Mouse (Mus musculus): ENCODE data around the gene Hdc. TPM values are rescaled to one million over a fixed set of nuclear protein-coding genes. Genes with fewer than 3 reads are reported as not detected.

Gene Hdc
- total RNA-seq, 2 experiments from 2014 or later = 14.8 to 24.3 TPM

- no peak for ATAC-seq (replicated peaks; ENCODE audit: low FRiP score, poor library complexity, severe bottlenecking)
These were observed 55.5 kb downstream of the Hdc start for GRCm38 (mm10) chr2:126563411-126564105.

DNA sequence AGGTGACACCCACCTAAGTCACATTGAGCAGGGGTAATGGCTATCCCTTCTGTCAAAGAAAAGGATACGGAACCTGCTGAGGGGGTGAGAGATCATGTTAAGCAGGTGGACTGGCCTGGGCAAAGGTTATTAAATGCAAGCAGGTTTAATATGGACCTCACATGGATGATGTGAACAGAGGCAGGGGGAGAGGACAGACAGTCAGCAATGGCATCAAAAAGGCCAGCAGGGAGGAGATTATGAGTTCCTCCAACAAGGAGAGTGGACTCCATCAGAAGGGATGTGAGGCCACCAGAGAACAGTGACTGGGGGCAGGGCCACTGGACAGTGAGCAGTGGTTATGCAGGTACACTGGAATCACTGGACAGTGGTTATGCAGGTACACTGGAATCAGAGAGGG is 59.0 kb downstream of the Hdc start:
- ATAC-seq (replicated peaks; ENCODE audit: low FRiP score, poor library complexity, severe bottlenecking) = no peak

DNA sequence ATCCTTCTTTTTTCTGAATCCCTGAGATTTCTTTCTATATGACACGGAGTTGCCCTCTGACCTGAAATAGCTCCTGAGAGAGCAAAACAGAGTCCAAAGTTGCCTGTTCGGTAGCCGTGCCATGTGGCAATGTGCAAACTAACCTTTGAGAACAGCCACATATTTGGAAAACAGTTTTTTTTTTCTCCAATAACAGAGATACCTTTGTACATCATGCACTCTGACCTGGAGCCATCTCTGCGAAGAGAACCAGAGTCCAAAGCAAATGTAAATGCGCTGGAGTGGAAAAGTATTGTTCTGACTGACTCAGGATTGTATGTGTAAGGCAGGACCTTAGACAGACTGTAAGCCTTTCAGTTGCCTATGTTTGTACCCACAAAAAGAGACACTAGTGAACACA is 63.6 kb downstream of the Hdc start:
- no peak for ATAC-seq (replicated peaks; ENCODE audit: low FRiP score, poor library complexity, severe bottlenecking)

GRCm38 (mm10) chr2:126553291-126553639 is 65.8 kb downstream of the Hdc start:
- ATAC-seq (replicated peaks; ENCODE audit: low FRiP score, poor library complexity, severe bottlenecking) = no peak

DNA sequence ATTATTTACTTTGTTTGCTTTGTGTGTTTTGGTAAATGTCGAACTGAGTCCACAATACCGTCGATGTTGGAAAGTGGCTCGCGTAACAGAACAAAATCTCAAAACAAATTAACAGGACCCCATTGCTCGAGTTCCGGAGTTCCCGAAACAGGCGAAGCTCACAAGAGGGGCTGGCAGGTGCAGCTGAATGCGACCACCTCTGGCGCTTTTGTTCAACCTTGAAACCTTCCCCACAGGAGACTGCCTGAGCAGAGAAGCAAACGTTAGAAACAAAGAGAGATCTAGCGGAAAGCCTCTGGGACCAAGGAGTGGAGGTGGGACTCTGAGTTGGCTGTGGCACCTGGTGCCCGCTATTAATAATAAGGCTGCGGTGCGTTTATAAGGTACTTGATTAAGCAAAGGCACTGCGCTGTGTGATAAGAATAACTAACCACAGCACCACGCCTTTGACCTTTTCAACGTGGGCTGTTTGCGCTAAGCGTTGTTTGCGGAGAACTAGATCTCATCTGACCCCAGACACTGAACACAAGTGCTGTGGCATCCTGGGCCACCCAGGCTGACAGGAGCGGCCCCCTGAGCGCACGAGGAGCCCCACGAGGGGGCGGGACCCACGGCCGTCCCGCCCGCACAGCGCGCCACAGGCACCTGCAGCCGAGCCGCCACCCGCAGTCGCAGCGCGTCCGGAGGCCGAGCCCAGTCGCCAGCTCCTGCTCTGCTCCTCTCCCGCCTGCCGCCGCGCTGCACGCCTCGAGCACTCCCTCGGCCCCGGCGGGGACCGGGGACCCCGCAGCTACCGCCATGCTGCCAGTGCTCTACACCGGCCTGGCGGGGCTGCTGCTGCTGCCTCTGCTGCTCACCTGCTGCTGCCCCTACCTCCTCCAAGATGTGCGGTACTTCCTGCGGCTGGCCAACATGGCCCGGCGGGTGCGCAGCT is 66.5 kb downstream of the Hdc start, which contains the start of gene Slc27a2:
Gene Slc27a2 (plus strand): TSS at position 51 of the 934 bp plus-strand sequence.
- no peak for ATAC-seq (replicated peaks; ENCODE audit: low FRiP score, poor library complexity, severe bottlenecking)

DNA sequence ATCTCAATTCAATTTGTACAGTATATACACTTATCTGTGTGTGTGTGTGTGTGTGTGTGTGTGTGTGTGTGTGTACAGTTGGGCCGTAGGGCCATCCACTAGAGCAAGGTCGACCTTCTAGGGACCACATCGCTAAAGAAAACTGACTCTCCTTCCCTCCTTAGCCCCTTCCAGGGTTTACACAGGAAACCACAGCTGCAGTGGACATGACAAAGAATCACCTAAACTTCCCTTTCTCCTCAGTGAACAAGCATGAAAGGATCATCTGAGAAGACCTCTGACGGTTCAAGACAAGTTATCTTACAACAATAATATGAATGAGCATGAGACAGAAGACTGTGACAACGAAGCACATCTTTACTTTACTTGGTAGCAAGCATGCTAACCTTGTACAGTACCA is 67.2 kb downstream of the Hdc start:
- ATAC-seq (replicated peaks; ENCODE audit: low FRiP score, poor library complexity, severe bottlenecking) = no peak

- no peak for ATAC-seq (replicated peaks; ENCODE audit: low FRiP score, poor library complexity, severe bottlenecking)
These were observed 67.7 kb downstream of the Hdc start for GRCm38 (mm10) chr2:126551244-126551890.

DNA sequence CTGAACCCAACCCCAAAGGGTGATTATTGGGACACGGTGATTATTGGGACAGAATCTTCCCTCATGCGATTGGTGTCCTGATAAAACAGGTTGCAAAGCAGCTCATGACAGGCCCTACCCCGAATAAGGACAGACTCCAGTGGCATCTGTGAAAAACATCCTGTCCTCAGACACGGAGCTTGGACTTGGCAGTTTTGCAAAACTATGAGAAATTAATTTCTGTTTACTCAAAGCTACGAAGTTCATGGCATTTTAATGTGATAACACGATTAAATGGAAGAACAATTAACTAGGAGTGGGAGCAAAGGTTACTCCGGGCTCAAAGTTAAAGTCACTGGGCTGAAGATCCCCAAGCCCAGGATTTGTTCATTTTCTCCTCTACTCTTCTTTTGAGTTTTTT is 69.4 kb downstream of the Hdc start:
- ATAC-seq (replicated peaks; ENCODE audit: low FRiP score, poor library complexity, severe bottlenecking) = no peak

DNA sequence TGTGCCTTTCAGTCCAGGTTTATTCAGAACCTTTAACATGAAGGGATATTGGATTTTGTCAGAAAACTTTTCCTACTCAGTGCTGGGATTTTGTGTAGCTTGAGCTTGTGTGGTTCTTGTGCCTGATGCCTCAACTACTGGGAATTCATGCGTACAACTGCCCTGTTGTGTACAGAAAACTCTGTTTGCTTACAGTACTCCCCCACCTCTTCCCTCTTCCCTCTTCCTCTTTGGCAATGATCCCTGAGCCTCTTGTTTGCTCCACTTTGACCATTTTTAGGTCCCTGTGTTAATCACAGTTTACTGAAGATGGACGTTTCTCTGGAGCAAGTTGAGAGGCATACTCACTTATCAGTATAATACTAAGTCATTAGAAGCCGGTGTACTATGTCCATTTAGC is 72.7 kb downstream of the Hdc start:
- no peak for ATAC-seq (replicated peaks; ENCODE audit: low FRiP score, poor library complexity, severe bottlenecking)

- ATAC-seq (replicated peaks; ENCODE audit: low FRiP score, poor library complexity, severe bottlenecking) = no peak
These were observed 73.8 kb downstream of the Hdc start for GRCm38 (mm10) chr2:126545297-126545696.

Other genes with a start within 250 kb of the Hdc start
- 46.8 and 55.1 TPM in 2 replicates for gene Atp8b4, start 118.6 kb downstream of the Hdc start, total RNA-seq (2015; ENCODE audit: low replicate concordance)
- 33.0 and 44.0 TPM in 2 replicates for gene Atp8b4, start 118.6 kb downstream of the Hdc start, total RNA-seq (2017; ENCODE audit: low replicate concordance)
- not detected in 2 replicates for gene Slc27a2, start 66.9 kb downstream of the Hdc start, total RNA-seq (2015; ENCODE audit: low replicate concordance)
- gene Slc27a2, start 66.9 kb downstream of the Hdc start, total RNA-seq (2017; ENCODE audit: low replicate concordance) = not detected in 2 replicates
- gene Gabpb1, start 57.0 kb upstream of the Hdc start, total RNA-seq (2015; ENCODE audit: low replicate concordance) = 9.0 and 16.1 TPM in 2 replicates
- gene Gabpb1, start 57.0 kb upstream of the Hdc start, total RNA-seq (2017; ENCODE audit: low replicate concordance) = 10.9 and 11.4 TPM in 2 replicates
- gene Usp8, start 88.0 kb upstream of the Hdc start, total RNA-seq (2015; ENCODE audit: low replicate concordance) = 12.7 and 18.2 TPM in 2 replicates
- 19.2 and 26.2 TPM in 2 replicates for gene Usp8, start 88.0 kb upstream of the Hdc start, total RNA-seq (2017; ENCODE audit: low replicate concordance)
- 0.77 TPM in 1 of 2 replicates, not detected in the other for gene Usp50, start 164.2 kb upstream of the Hdc start, total RNA-seq (2015; ENCODE audit: low replicate concordance)
- 0.42 TPM in 1 of 2 replicates, not detected in the other for gene Usp50, start 164.2 kb upstream of the Hdc start, total RNA-seq (2017; ENCODE audit: low replicate concordance)